Mouse (Mus musculus) megakaryocyte, adult 5-6 weeks (primary cell): ENCODE measurements around the gene Lurap1. TPM values are rescaled to one million over a fixed set of nuclear protein-coding genes. Genes with fewer than 3 reads are reported as not detected.

Experiments
- ATAC-seq: 2 replicates; pipeline ENCODE4 v1.8.0; 2016; ENCODE audit warnings: mild to moderate bottlenecking, inconsistent platforms; ENCODE audit not compliant: poor library complexity, severe bottlenecking
- total RNA-seq, 2 experiments: library from RNA; stranded (forward) in 1 of 2; stranded (reverse) in 1 of 2; fragments of 153-499, 151-499 nt in 1 of 2; fragments of 221-1000, 200-1000 nt in 1 of 2; gene quantifications; 2 replicates each; pipeline versions ENCODE4 v1.2.3 to v1.2.4; 2015 to 2017

The Lurap1 gene
- total RNA-seq, 2 experiments from 2014 or later = not detected

- ATAC-seq = no peak
Measured at GRCm38 (mm10) chr4:116162142-116162541, 11.0 kb upstream of the Lurap1 start.

- no peak for ATAC-seq
Measured at GRCm38 (mm10) chr4:116160769-116161168, 9.6 kb upstream of the Lurap1 start.

- peak; percentile 73 for ATAC-seq
Measured at GRCm38 (mm10) chr4:116159912-116160311, 8.8 kb upstream of the Lurap1 start.

GRCm38 (mm10) chr4:116157882-116158281 lies 6.7 kb upstream of the Lurap1 start:
- no peak for ATAC-seq

- ATAC-seq = no peak
Measured at GRCm38 (mm10) chr4:116152702-116153101, 1.6 kb upstream of the Lurap1 start.

GRCm38 (mm10) chr4:116150862-116151221 lies 296 bp downstream of the Lurap1 start:
- ATAC-seq = no peak

DNA sequence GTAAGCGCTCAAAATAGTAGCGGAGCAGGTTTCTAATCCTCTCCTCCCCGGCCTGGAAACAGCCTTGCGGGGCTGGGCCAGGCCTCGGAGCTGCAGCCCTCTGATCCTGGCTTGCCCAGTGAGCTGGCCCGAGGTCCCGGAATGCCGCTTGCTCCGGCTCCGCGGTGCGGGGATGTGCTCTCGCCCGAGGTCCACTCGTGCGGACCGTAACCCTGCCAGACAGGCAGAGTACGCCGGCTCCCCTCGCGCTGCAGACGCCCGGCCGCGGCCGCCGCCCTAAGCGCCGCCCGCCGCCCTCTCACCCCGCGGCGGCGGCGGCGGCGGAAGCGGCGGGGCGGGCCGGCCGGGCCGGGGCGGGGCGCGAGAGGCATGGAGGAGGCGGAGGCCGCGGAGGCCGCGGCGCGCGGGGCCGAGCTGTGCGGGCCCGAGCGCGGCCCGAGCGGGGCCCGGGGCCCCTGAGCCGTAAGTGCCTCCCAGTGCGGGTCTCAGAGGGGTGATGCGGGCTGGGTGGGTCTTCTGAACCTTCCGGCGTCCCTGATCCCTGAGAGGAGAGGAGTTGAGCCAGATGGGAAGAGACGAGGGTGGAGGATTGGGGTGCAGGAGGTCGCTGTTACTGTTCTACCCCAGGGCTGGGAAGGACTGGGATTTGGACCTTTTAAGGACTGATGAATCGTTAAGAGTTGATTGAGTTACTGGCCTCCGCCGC lies 829 bp downstream of the Lurap1 start:
- peak; percentile 88 for ATAC-seq

DNA sequence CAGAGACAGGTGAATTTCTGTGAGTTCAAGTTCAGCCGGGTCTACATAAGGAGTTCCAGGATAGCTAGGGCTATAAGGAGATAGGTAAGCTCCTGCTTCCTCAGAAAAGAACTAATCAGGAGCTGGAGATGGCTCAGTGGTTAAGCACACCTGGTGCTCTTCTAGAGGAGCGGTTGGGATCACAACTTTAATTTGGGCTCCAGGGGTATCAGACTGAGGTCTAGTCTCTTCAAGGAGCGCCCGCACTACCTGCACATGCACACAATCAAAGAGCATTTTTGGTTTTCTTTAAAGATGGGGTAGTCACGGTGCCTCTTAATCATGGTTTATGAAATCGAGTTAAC lies 1.4 kb downstream of the Lurap1 start:
- ATAC-seq = no peak

- peak; percentile 64 for ATAC-seq
Measured at GRCm38 (mm10) chr4:116143891-116144717, 7.0 kb downstream of the Lurap1 start.

DNA sequence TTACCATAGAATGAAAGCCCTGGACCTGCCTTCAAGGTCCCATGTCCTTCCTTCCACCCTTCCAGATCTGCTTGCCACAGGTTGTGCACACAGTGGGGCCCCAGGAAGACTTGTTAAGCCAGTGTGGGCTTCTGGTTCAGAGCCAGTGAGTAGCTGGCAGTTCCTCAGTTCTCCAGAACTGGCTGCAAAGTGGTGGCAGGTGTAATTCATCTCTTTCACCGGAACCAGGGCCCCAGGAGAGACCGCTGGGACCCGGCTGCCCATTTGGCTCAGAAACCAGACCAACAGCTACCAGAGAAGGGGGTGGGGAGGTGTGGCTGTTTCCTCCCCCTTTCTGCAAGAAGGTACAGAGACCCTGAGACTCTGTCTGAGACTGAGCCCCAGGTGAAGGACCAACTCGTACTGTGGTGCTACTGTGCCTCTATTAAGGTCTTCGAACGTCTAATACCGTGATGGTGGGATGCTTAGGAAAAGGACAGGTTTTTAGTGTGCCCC lies 7.8 kb downstream of the Lurap1 start:
- 0 out of 2 replicates have a peak, but pooled peaks have one; percentile 33 for ATAC-seq

GRCm38 (mm10) chr4:116142269-116142668 lies 8.9 kb downstream of the Lurap1 start:
- ATAC-seq = no peak

DNA sequence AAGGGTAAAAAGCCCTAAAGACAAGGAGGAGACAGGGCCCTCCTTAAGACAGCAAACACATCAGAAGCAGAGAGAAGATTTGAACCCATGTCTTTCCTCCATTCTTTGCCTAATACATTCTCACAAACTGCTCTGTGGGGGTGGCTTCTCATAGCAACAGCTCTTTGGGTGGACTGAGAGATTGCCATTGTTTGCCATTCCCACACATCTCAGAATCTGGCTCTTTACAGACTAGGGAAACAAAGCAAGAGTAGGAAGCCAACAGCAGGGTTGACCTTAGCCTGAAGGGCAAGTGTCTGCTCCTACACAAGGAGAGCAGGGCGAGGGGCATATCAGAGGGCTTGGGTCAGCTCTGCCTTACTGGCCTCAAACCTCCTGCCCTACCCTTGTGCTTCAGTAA lies 9.4 kb downstream of the Lurap1 start:
- no peak for ATAC-seq

DNA sequence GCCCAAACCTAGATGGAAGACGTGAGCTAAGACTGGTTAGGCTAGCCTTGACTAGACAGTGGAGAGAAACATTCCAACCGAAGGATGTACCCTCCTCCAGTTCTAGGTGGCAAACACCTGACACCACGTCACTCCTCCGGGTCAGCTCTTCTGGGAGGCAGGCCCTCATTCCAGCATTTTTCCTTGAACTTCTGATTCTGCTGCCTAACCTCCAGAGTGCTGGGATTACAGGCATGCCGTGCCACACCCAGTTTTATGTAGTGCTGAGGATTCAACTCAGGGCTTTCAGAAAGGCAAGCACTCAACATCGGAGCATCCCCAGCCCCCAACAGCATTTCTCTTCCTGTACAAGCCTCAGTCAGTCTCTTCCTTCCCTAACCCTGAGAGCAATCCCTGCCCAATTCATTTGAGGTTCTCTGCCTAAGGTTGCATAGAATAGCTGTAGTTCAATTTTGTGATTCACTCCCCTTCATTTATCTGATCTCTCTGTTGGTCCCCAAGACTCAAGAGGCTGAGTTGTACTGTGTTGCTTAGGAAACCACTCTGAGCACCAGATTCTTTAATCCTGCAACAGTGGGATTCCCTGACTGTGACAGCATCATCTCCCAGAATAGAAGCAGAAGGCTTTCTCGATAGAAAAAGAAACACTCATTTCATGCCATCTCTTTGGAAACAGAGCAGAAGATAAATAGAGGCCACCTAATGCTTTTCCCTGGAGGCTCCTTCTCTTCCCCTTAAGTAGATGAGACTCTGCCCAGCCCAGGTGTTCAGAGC lies 10.2 kb downstream of the Lurap1 start:
- ATAC-seq = no peak

GRCm38 (mm10) chr4:116137421-116137996 lies 13.6 kb downstream of the Lurap1 start:
- ATAC-seq = no peak

DNA sequence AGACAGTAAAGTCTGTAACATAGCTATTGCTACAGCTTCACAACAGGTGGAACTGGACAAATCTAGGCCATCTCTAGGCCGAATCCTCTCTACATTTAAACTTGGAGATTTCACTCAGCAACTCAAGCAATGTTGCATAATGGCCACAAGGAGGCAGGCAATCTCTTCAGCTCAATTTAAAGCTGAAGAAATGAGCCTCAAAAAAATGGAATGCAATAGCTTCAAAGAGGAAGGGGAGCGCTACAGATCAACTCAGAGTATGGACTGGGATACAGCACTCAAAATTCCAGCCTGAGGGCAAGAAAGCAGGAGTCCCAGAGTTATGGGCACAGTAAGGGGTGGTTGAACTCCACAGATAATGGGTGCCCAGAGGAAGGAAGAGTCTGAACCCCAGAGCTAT lies 16.1 kb downstream of the Lurap1 start:
- ATAC-seq = peak; percentile 80

- ATAC-seq = no peak
Measured at GRCm38 (mm10) chr4:116133126-116133525, 18.0 kb downstream of the Lurap1 start.

DNA sequence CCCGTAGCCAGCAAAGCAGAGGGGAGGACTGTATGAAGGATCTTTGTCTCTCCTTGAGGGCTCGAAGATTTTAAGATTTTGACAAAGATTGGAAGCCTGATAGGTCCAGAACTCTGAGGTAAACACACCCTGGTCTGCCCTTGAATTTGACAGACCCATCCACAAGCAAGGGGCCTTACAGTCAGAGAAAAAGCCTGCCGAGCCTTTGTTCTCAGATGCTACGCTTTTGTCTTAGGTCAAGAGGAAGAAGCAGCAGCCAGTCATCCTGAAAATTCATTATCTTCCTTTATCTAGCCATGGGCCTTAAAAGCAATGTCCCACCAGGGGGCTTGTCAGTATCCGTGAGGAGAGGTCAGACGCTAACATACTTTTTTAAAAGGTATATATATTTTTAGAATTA lies 23.2 kb downstream of the Lurap1 start:
- ATAC-seq = no peak

DNA sequence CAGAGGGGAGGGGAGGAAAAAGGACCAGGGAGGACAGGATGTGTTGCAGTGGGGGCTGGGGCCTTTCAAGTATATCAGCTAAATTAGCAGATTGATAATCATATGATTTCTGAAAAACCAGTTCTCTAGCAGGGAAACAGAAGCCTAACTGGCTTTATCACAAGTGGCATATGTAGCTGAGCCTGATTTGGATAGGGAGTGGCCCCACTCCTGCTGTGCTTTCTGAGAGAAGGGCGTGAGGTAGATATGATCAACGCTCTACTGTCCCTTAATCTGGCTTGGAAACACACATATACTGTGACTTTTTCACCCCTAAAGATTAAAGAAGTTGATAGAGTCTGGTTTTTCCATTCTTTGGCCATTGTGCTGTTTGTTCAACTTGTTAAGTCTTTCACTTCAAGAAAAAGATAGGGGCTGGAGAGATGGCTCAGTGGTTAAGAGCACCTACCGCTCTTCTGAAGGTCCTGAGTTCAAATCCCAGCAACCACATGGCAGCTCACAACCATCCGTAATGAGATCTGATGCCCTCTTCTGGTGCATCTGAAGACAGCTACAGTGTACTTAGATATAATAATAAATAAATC lies 25.2 kb downstream of the Lurap1 start:
- ATAC-seq = no peak

DNA sequence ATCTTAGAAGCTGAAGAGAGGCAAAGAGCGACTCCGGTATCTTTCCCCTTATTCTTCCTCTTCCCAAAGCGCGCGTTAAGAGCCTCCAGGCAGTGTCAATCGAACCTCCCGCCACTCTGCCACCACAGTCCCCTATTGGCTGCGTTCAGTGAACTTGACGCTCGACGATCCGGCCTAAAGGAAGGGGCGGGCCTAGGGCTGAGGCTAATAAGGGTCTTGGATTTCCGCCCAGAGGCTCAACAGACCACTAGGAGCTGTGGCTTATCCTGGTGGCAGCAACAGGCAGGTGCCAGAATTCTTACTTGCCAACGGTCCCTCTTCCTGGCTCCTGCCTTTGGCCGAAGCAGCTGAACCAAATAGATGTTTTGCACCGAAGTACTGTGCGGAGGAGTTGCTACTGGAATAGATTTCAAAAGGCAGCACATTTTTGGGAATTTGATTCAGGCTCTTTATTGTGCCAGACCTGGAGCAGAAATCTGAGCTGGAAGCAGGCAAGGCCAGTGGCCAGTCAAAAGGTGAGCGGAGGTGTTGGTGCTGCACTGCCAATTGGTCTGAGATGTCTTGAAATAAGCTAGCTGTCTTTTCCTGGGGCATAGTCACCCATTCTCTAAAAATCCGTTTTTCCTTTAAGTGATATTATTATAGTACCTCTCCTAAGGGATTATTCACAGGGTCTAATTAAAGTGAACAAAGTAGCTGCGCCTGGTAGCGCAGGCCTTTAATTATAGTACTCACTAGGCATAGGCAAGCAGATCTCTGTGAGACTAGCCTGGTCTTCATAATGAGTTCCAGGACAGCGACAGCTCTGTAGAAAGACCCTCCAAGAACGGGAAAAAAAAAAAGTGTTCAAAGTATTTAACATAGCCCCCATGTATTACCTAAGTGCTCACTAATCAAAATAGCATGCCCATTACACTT lies 27.3 kb downstream of the Lurap1 start, which contains the start of the genes Rad54l and Pomgnt1:
Gene Rad54l (minus strand): TSS at position 89 of the 918 bp plus-strand sequence.
Gene Pomgnt1 (plus strand): TSS at position 239 of the 918 bp plus-strand sequence.
- ATAC-seq = peak; percentile 96
